Mouse (Mus musculus) lung, postnatal 0 days (tissue): ENCODE data around the gene Ano10.

Experiments used
- CTCF ChIP-seq: IDR thresholded peaks from 2 replicates; pipeline ENCODE4 v1.5.1; 2016; ENCODE audit warnings: antibody characterized with exemption, mild to moderate bottlenecking
- EP300 ChIP-seq: IDR thresholded peaks from 2 replicates; pipeline ENCODE4 v1.6.1; 2016; ENCODE audit warnings: antibody characterized with exemption, mild to moderate bottlenecking, control low read depth

- TF ChIP-seq CTCF (no peak), EP300 (no peak)
These were observed 116.7 kb downstream of the Ano10 start for GRCm38 (mm10) chr9:122177256-122178220.
